Mouse (Mus musculus): ENCODE results near the gene Hist1h4b. TPM values are rescaled to one million over a fixed set of nuclear protein-coding genes. Genes with fewer than 3 reads are reported as not detected.

Hist1h4b gene
- total RNA-seq, 2 experiments from 2014 or later: 2.1 to 3.7 TPM

DNA sequence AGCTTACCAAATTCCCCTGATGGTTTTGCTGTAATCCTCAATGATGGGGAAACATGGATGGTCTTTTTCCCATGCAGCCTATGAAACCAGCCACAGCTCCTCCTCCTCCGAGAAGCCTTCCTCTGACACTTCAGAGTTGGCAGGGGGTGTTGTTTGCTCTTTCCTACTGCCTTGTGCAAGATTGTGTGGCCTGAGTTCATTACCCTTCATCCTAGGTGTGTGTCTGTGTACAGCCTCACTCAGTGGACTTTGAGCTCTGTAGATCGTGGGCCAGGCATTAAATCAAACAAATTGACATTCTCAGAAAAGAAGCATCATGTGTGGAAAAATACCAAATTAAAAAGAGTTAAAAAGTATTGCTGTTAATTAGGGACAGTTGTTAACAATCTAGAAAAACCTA is 47.7 kb downstream of the Hist1h4b start:
- intact Hi-C loops (cut with DNase I): no loop called here
- no peak overlapping the region for H3K27ac ChIP-seq
- no peak overlapping the region for H3K4me3 ChIP-seq
- TF ChIP-seq CTCF (IDR thresholded peaks at IDR 0.05): no peak
- DNase-seq: no peak

- TF ChIP-seq CTCF (IDR thresholded peaks at IDR 0.05): no peak
- DNase-seq: no peak
- Histone ChIP-seq H3K27ac (no peak within 1 kb of the TSS), H3K4me3 (no peak within 1 kb of the TSS)
- intact Hi-C loops (cut with DNase I): no loop called here
Measured at GRCm38 (mm10) chr13:23806422-23807052, 49.7 kb downstream of the Hist1h4b start, which contains the start of gene Slc17a2. Gene Slc17a2, plus strand, starts transcription at chr13:23806993.

Small RNA genes lying within 50 kb of the gene (microRNA-seq; reads per million reads assigned to microRNA genes)
- not detected for gene Gm44314
- gene Gm44484: not detected

Other genes with a start within 250 kb of the Hist1h4b start
- gene Hist1h4h, start 226.0 kb upstream of the Hist1h4b start, total RNA-seq (2021): 100 to 1,000 TPM; 131 to 139 TPM
- 1 to 10 TPM in 1 of 2 experiments, not detected in 1; 2.0 TPM for gene Hist1h2af, start 223.1 kb upstream of the Hist1h4b start, total RNA-seq (2021)
- not detected for gene Hist1h3g, start 221.6 kb upstream of the Hist1h4b start, total RNA-seq (2021)
- 1 to 10 TPM in 1 of 2 experiments, under 1 TPM in 1; 0.94 to 1.0 TPM for gene Hist1h2bh, start 213.6 kb upstream of the Hist1h4b start, total RNA-seq (2021)
- gene Hist1h3f, start 213.0 kb upstream of the Hist1h4b start, total RNA-seq (2021): 1 to 10 TPM; 2.9 to 4.0 TPM
- 1 to 10 TPM; 7.8 to 8.7 TPM for gene Hist1h4f, start 205.4 kb upstream of the Hist1h4b start, total RNA-seq (2021)
- gene Hist1h1d, start 203.8 kb upstream of the Hist1h4b start, total RNA-seq (2021): under 1 TPM; 0.56 to 0.81 TPM
- gene Hist1h3e, start 194.6 kb upstream of the Hist1h4b start, total RNA-seq (2021): 10 to 100 TPM in 1 of 2 experiments, 1 to 10 TPM in 1; 8.3 to 12.9 TPM
- gene Hist1h2ae, start 185.8 kb upstream of the Hist1h4b start, total RNA-seq (2021): under 1 TPM in 1 of 2 experiments, not detected in 1; 0.45 TPM
- gene Hist1h2bg, start 185.6 kb upstream of the Hist1h4b start, total RNA-seq (2021): 1 to 10 TPM; 2.9 to 7.6 TPM
- gene Hist1h2bf, start 182.8 kb upstream of the Hist1h4b start, total RNA-seq (2021): 1 to 10 TPM; 3.6 to 3.8 TPM
- 1 to 10 TPM; 1.0 to 1.3 TPM for gene Hist1h2ad, start 182.6 kb upstream of the Hist1h4b start, total RNA-seq (2021)
- gene Hist1h3d, start 181.2 kb upstream of the Hist1h4b start, total RNA-seq (2021): 1 to 10 TPM; 2.0 to 3.0 TPM
- 10 to 100 TPM; 31.0 to 36.0 TPM for gene Hist1h4d, start 175.4 kb upstream of the Hist1h4b start, total RNA-seq (2021)
- 10 to 100 TPM; 10.8 to 17.5 TPM for gene Hist1h2be, start 135.9 kb upstream of the Hist1h4b start, total RNA-seq (2021)
- gene Hist1h1e, start 134.5 kb upstream of the Hist1h4b start, total RNA-seq (2021): 10 to 100 TPM; 29.1 to 34.0 TPM
- gene Hist1h2ac, start 73.1 kb upstream of the Hist1h4b start, total RNA-seq (2021): under 1 TPM; 0.84 to 0.92 TPM
- gene Hist1h2bc, start 72.8 kb upstream of the Hist1h4b start, total RNA-seq (2021): 10 to 100 TPM; 59.1 to 76.4 TPM
- not detected for gene Hist1h1t, start 61.2 kb upstream of the Hist1h4b start, total RNA-seq (2021)
- gene Hist1h4c, start 58.6 kb upstream of the Hist1h4b start, total RNA-seq (2021): 10 to 100 TPM; 49.8 to 61.2 TPM
- gene Hfe, start 46.2 kb upstream of the Hist1h4b start, total RNA-seq (2021): 10 to 100 TPM; 16.0 to 18.7 TPM
- 100 to 1,000 TPM; 135 to 164 TPM for gene Hist1h1c, start 18.2 kb upstream of the Hist1h4b start, total RNA-seq (2021)
- not detected for gene Hist1h3c, start 11.4 kb upstream of the Hist1h4b start, total RNA-seq (2021)
- gene Hist1h2bb, start 10.3 kb upstream of the Hist1h4b start, total RNA-seq (2021): 1 to 10 TPM; 1.1 to 2.3 TPM
- 1 to 10 TPM in 1 of 2 experiments, not detected in 1; 1.9 TPM for gene Hist1h2ab, start 5.9 kb upstream of the Hist1h4b start, total RNA-seq (2021)
- gene Hist1h3b, start 4.7 kb upstream of the Hist1h4b start, total RNA-seq (2021): 1 to 10 TPM; 1.6 to 1.8 TPM
- gene Hist1h4a, start 4.2 kb downstream of the Hist1h4b start, total RNA-seq (2021): 1 to 10 TPM in 1 of 2 experiments, under 1 TPM in 1; 0.61 to 1.4 TPM
- 1 to 10 TPM; 2.9 to 4.2 TPM for gene Hist1h3a, start 5.4 kb downstream of the Hist1h4b start, total RNA-seq (2021)
- gene Hist1h1a, start 6.7 kb downstream of the Hist1h4b start, total RNA-seq (2021): 1 to 10 TPM; 1.2 to 1.5 TPM
- gene Trim38, start 12.9 kb downstream of the Hist1h4b start, total RNA-seq (2021): not detected
- not detected for gene Slc17a2, start 50.0 kb downstream of the Hist1h4b start, total RNA-seq (2021)
- gene Slc17a3, start 82.4 kb downstream of the Hist1h4b start, total RNA-seq (2021): not detected
- gene Slc17a1, start 110.7 kb downstream of the Hist1h4b start, total RNA-seq (2021): not detected
- not detected for gene Slc17a4, start 158.0 kb downstream of the Hist1h4b start, total RNA-seq (2021)
- gene Hist1h2ba, start 177.1 kb downstream of the Hist1h4b start, total RNA-seq (2021): not detected
- gene Hist1h2aa, start 177.4 kb downstream of the Hist1h4b start, total RNA-seq (2021): not detected
- gene Scgn, start 234.2 kb downstream of the Hist1h4b start, total RNA-seq (2021): not detected